In the genomic region with DNA sequence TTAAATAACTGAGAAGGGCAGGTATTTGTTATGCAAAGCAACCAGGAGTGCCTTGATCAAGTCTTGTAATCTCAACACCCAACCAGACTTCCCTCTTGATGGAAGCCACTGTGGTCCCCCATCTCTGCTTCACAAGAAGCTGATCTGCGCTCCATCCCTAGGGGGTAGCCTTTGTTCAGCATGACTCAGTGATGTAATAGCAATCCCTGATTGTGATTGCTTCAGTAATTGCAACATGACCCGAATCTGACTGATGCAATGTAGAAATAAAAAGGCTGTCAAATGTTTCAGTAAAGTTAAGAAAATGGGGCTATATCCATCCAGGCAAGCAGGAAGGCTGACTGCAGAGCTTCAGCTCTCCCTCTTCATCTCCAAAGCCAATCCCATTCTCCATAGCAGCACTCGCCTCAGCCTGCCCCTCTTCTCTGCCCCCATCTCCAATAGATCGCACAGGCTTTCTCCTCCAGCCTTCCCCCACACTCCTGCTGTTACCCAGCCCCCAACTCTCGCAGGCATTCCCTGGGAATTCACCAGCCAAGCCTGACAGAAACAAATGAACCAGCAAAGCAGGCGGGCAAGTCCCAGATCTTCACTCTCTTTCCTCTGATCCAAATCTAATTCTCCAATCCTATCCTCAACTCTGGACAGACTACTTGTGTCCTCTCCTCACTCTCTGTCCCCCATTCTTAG, we compare ENCODE assay signal across 14 mouse cellular contexts. TPM values are rescaled to one million over a fixed set of nuclear protein-coding genes. Genes with fewer than 3 reads are reported as not detected.
DNase-seq lines count a peak whose midpoint lies in the region; ATAC-seq lines count a peak whose summit lies in the region.
"Had no signal": no experiment of that assay in that cellular context is flagged by ENCODE, and none has a peak within 500 bp of the region (broad histone marks: within the 10 kb centered on the region; RNA-seq: fewer than 3 reads in every experiment).

No protein-coding gene starts in this region.

- H3K4me1 ChIP-seq in midbrain, embryonic 12.5 days = peaks cover 19% of the 10 kb centered on the region
- H3K4me1 ChIP-seq in midbrain, embryonic 16.5 days (ENCODE audit: control insufficient read depth, insufficient read depth, low read length) = peaks cover 10% of the 10 kb centered on the region
- peaks cover 21% of the 10 kb centered on the region for H3K4me1 ChIP-seq in embryonic facial prominence, embryonic 15.5 days

- 13% methylated on average over 6 of the region's 6 CpGs for WGBS in midbrain, embryonic 12.5 days
- 20% methylated on average over 6 of the region's 6 CpGs for WGBS in midbrain, embryonic 16.5 days
- 35% methylated on average over 6 of the region's 6 CpGs for WGBS in embryonic facial prominence, embryonic 15.5 days

- no peak overlapping the region for H3K4me2 ChIP-seq in midbrain, embryonic 12.5 days (replicated peaks)
- no peak overlapping the region for H3K4me2 ChIP-seq in midbrain, embryonic 16.5 days (ENCODE audit: low read length)
- no peak overlapping the region for H3K4me2 ChIP-seq in embryonic facial prominence, embryonic 15.5 days (replicated peaks)

- no peak overlapping the region for H3K4me3 ChIP-seq in midbrain, embryonic 12.5 days
- H3K4me3 ChIP-seq in midbrain, embryonic 16.5 days (ENCODE audit: low read depth, low read length) = no peak overlapping the region
- H3K4me3 ChIP-seq in embryonic facial prominence, embryonic 15.5 days (replicated peaks) = no peak overlapping the region

- H3K36me3 ChIP-seq in midbrain, embryonic 12.5 days = no peaks in the 10 kb centered on the region
- no peaks in the 10 kb centered on the region for H3K36me3 ChIP-seq in midbrain, embryonic 16.5 days (ENCODE audit: control insufficient read depth, insufficient read depth, low read length)
- no peaks in the 10 kb centered on the region for H3K36me3 ChIP-seq in embryonic facial prominence, embryonic 15.5 days

- H3K27me3 ChIP-seq in midbrain, embryonic 12.5 days = no peaks in the 10 kb centered on the region
- no peaks in the 10 kb centered on the region for H3K27me3 ChIP-seq in midbrain, embryonic 16.5 days (ENCODE audit: control insufficient read depth, insufficient read depth, low read depth, low read length)
- H3K27me3 ChIP-seq in embryonic facial prominence, embryonic 15.5 days = no peaks in the 10 kb centered on the region
- H3K27me3 ChIP-seq: CH12.LX had no signal

- no peak for DNase-seq in frontal cortex, postnatal 10 days (ENCODE audit: low spot score in 2 of 2)
- DNase-seq in B cell, adult 2 months = no peak
- no peak for DNase-seq in thymus, postnatal 4 days
- DNase-seq: adrenal gland, postnatal 25 days; kidney, adult 9 months had no signal

- peak overlapping the region; percentile 11; the same call in 1 of the 2 replicates for H3K27ac ChIP-seq in midbrain, embryonic 12.5 days (replicated peaks)
- no peak overlapping the region for H3K27ac ChIP-seq in midbrain, embryonic 16.5 days (ENCODE audit: low read length)
- 0 out of 2 replicates have a peak overlapping the region, but pooled peaks have one; percentile 11 for H3K27ac ChIP-seq in embryonic facial prominence, embryonic 15.5 days (replicated peaks)

- no peaks in the 10 kb centered on the region for H3K9me3 ChIP-seq in midbrain, embryonic 12.5 days
- no peaks in the 10 kb centered on the region for H3K9me3 ChIP-seq in midbrain, embryonic 16.5 days (replicated peaks; ENCODE audit: control insufficient read depth, low read length, poor library complexity, severe bottlenecking)
- H3K9me3 ChIP-seq in embryonic facial prominence, embryonic 15.5 days (replicated peaks) = no peaks in the 10 kb centered on the region

- no peak overlapping the region for H3K9ac ChIP-seq in midbrain, embryonic 12.5 days (replicated peaks)
- no peak overlapping the region for H3K9ac ChIP-seq in midbrain, embryonic 16.5 days (ENCODE audit: low read depth, low read length)
- H3K9ac ChIP-seq in embryonic facial prominence, embryonic 15.5 days = no peak overlapping the region

- ATAC-seq in frontal cortex, adult (ENCODE audit: low TSS enrichment) = peak; percentile 64; the same call in 1 of the 2 replicates
- no peak for ATAC-seq in midbrain, embryonic 12.5 days (ENCODE audit: low FRiP score, low read depth)
- ATAC-seq in midbrain, embryonic 16.5 days = no peak
- ATAC-seq in embryonic facial prominence, embryonic 15.5 days (ENCODE audit: insufficient number of reproducible peaks, low FRiP score, low TSS enrichment, low read depth) = no peak
- peak; percentile 38 for ATAC-seq in megakaryocyte progenitor cell, adult 5-6 weeks (replicated peaks; ENCODE audit: poor library complexity)

RNA-seq across cellular contexts. Expression of gene Atf7ip, which starts 30.7 kb away (rescaled TPM):
- polyA plus RNA-seq in midbrain, embryonic 12.5 days (2016; fragmentation: Nextera tagmentation; extraction: Ambion mirVana) = 61.4 TPM in 2 replicates
- 38.2 and 40.6 TPM in 2 replicates for polyA plus RNA-seq in midbrain, embryonic 16.5 days (2015; fragmentation: Nextera tagmentation; extraction: Ambion mirVana)
- 35.5 and 37.5 TPM in 2 replicates for polyA plus RNA-seq in embryonic facial prominence, embryonic 15.5 days (2015; fragmentation: Nextera tagmentation; extraction: Ambion mirVana)
- 83.1 and 106 TPM in 2 replicates for total RNA-seq in megakaryocyte progenitor cell, adult 5-6 weeks (2015)
- total RNA-seq in megakaryocyte progenitor cell, adult 5-6 weeks (2017) = 30.1 and 39.4 TPM in 2 replicates

RNA-seq across cellular contexts. Expression of gene E330021D16Rik, which starts 59.9 kb away (rescaled TPM):
- not detected in 2 replicates for polyA plus RNA-seq in midbrain, embryonic 12.5 days (2016; fragmentation: Nextera tagmentation; extraction: Ambion mirVana)
- polyA plus RNA-seq in midbrain, embryonic 16.5 days (2015; fragmentation: Nextera tagmentation; extraction: Ambion mirVana) = not detected in 2 replicates
- polyA plus RNA-seq in embryonic facial prominence, embryonic 15.5 days (2015; fragmentation: Nextera tagmentation; extraction: Ambion mirVana) = not detected in 2 replicates
- not detected in 2 replicates for total RNA-seq in megakaryocyte progenitor cell, adult 5-6 weeks (2015)
- not detected in 2 replicates for total RNA-seq in megakaryocyte progenitor cell, adult 5-6 weeks (2017)
- total RNA-seq: adrenal gland, postnatal 25 days; CH12.LX had no signal
- polyA plus RNA-seq: cortical plate, adult 2 months; gonadal fat pad, adult 2 months; neural tube, embryonic 14.5 days had no signal

Comparison
In these comparisons a context has a peak if more than half of its experiments do, and no peak if none do; other contexts are left out.
1. ATAC-seq: peak in frontal cortex, adult (single experiment) and megakaryocyte progenitor cell, adult 5-6 weeks (single experiment); none in midbrain, embryonic 12.5 days (single experiment), midbrain, embryonic 16.5 days (single experiment) and embryonic facial prominence, embryonic 15.5 days (single experiment).